Mouse (Mus musculus): ENCODE data around the gene Tmprss13. TPM values are rescaled to one million over a fixed set of nuclear protein-coding genes. Genes with fewer than 3 reads are reported as not detected.
A peak's percentile ranks its signal among the peaks of the same experiment; 100 is the strongest.

Gene Tmprss13
- polyA plus RNA-seq, 1 experiment from 2014 or later = not detected

DNA sequence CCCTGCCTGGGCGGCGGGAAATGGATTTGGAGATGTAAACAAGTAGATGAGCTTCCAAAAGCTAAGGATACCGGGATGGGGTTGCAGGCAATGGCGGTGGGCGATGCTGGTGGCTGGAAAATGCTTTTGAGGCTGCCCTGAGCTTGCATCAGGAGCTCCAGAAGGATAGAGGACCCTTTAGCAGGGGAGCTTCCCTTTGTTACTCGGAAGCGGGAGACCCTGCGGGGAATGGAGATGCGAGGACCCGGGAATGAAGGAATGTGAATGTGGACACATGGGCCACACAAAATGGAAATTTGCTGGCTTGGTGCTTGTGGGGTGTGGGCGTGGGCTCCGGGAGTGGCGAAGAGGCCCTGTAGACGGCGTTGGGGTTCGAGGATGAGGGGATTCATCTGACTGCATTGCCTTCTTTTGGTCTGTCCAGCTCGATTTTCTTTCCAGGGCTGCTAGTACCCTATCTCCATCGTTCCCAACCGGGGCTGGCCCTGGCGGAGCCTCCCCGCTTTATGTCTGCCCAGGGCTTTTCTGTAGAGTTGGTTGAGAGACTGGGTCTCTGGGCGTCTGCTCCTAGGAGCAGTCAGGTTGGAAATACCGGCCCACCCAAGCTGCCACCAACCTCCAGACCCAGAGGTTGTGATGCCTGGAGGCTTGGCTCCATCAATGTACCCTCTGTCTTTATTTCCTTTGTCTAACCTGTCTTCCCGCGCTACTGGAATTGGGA is 51.9 kb downstream of the Tmprss13 start:
- H3K27ac ChIP-seq = peak overlapping the region; percentile 91
- H3K27me3 ChIP-seq (replicated peaks) = no peaks in the 10 kb centered on the region
- peak overlapping the region; percentile 52 for H3K4me2 ChIP-seq
- peaks cover 34% of the 10 kb centered on the region for H3K4me1 ChIP-seq
- 1% methylated on average over 25 of the region's 25 CpGs for WGBS
- peak; percentile 48 for ATAC-seq (replicated peaks)
- no peaks in the 10 kb centered on the region for H3K36me3 ChIP-seq (replicated peaks)
- no peaks in the 10 kb centered on the region for H3K9me3 ChIP-seq
- H3K9ac ChIP-seq = peak overlapping the region; percentile 63
- H3K4me3 ChIP-seq = peak overlapping the region; percentile 65

GRCm38 (mm10) chr9:45371337-45371707 is 52.4 kb downstream of the Tmprss13 start:
- H3K27me3 ChIP-seq (replicated peaks) = no peaks in the 10 kb centered on the region
- H3K27ac ChIP-seq = peak overlapping the region; percentile 91
- 0% methylated on average over 2 of the region's 2 CpGs for WGBS
- H3K4me2 ChIP-seq = peak overlapping the region; percentile 52
- H3K4me3 ChIP-seq = peak overlapping the region; percentile 65
- ATAC-seq (replicated peaks) = peak; percentile 78
- H3K9ac ChIP-seq = peak overlapping the region; percentile 63
- peaks cover 40% of the 10 kb centered on the region for H3K4me1 ChIP-seq
- H3K36me3 ChIP-seq (replicated peaks) = no peaks in the 10 kb centered on the region
- H3K9me3 ChIP-seq = no peaks in the 10 kb centered on the region

- Histone ChIP-seq H3K4me1 (peaks cover 46% of the 10 kb centered on the region), H3K36me3 (replicated peaks) (no peaks in the 10 kb centered on the region), H3K9ac (no peak overlapping the region), H3K9me3 (no peaks in the 10 kb centered on the region), H3K27me3 (replicated peaks) (no peaks in the 10 kb centered on the region), H3K4me2 (no peak overlapping the region), H3K27ac (no peak overlapping the region), H3K4me3 (no peak overlapping the region)
- no peak for ATAC-seq (replicated peaks)
- WGBS = 89% methylated on average over 3 of the region's 3 CpGs
Measured at GRCm38 (mm10) chr9:45373896-45374295, 55.0 kb downstream of the Tmprss13 start.

DNA sequence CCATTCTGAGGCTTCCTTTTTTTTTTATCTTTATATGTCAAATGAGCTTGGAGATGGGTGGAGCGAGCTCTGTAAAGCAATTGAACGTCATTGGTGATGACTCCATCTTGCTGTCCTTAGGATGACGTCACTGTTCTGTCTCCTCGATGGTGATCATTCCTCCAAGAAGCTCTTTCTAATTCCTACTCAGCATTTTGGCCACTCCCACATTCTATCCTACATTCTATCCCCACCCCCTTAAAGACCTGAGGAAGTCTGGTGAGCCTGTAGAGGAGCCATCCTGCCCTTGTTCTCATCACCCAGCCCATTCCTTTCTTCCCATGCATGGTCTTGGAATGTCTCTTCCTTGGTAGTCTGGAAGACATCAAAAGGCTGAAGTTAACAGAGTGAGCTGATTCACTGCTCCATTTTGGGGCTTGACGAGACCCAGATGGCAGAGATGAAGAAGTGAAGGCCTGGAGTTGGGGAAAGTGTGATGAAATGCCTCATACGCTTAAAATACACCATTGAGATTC is 56.1 kb downstream of the Tmprss13 start:
- Histone ChIP-seq H3K4me2 (no peak overlapping the region), H3K9me3 (no peaks in the 10 kb centered on the region), H3K4me3 (no peak overlapping the region), H3K27me3 (replicated peaks) (no peaks in the 10 kb centered on the region), H3K27ac (no peak overlapping the region), H3K4me1 (peaks cover 46% of the 10 kb centered on the region), H3K36me3 (replicated peaks) (no peaks in the 10 kb centered on the region), H3K9ac (no peak overlapping the region)
- WGBS = 89% methylated on average over 6 of the region's 6 CpGs
- no peak for ATAC-seq (replicated peaks)

DNA sequence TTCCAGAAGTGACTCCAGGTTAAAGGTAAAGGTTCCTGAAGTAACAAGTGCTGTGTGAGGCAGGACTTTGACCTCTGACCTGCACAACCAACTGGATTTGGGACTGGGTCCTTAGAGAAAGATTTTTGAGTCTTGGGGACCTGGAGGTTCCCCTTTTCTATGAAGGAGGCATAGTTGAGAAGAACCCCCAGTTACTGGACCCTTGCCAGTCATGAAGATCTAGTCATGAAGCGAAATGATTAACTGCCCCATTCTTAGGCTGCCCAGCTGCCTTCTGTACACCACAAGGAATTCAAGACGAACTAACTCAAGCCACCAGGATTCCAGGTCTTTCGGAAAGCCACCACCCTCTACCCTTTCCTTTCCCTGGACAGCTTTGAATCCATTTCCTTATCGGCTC is 57.5 kb downstream of the Tmprss13 start:
- 85% methylated on average over 4 of the region's 4 CpGs for WGBS
- H3K36me3 ChIP-seq (replicated peaks) = no peaks in the 10 kb centered on the region
- H3K4me2 ChIP-seq = no peak overlapping the region
- H3K27ac ChIP-seq = no peak overlapping the region
- H3K27me3 ChIP-seq (replicated peaks) = no peaks in the 10 kb centered on the region
- peaks cover 59% of the 10 kb centered on the region for H3K4me1 ChIP-seq
- no peaks in the 10 kb centered on the region for H3K9me3 ChIP-seq
- no peak for ATAC-seq (replicated peaks)
- no peak overlapping the region for H3K9ac ChIP-seq
- no peak overlapping the region for H3K4me3 ChIP-seq

- Histone ChIP-seq H3K27ac (no peak overlapping the region), H3K4me2 (no peak overlapping the region), H3K36me3 (replicated peaks) (no peaks in the 10 kb centered on the region), H3K4me1 (peaks cover 54% of the 10 kb centered on the region), H3K27me3 (replicated peaks) (no peaks in the 10 kb centered on the region), H3K4me3 (no peak overlapping the region), H3K9ac (no peak overlapping the region), H3K9me3 (no peaks in the 10 kb centered on the region)
- WGBS = 86% methylated on average over 2 of the region's 2 CpGs
- ATAC-seq (replicated peaks) = no peak
Measured at GRCm38 (mm10) chr9:45376883-45377282, 58.0 kb downstream of the Tmprss13 start.

- 39% methylated on average over 10 of the region's 10 CpGs for WGBS
- peaks cover 32% of the 10 kb centered on the region for H3K4me1 ChIP-seq
- peak; percentile 65; the same call in 1 of the 2 replicates for ATAC-seq (replicated peaks)
- H3K27me3 ChIP-seq (replicated peaks) = no peaks in the 10 kb centered on the region
- H3K4me2 ChIP-seq = no peak overlapping the region
- H3K9me3 ChIP-seq = no peaks in the 10 kb centered on the region
- H3K4me3 ChIP-seq = no peak overlapping the region
- H3K9ac ChIP-seq = no peak overlapping the region
- H3K36me3 ChIP-seq (replicated peaks) = no peaks in the 10 kb centered on the region
- H3K27ac ChIP-seq = peak overlapping the region; percentile 66
Measured at GRCm38 (mm10) chr9:45380411-45381251, 61.7 kb downstream of the Tmprss13 start.

- Histone ChIP-seq H3K4me1 (peaks cover 23% of the 10 kb centered on the region), H3K27ac (no peak overlapping the region), H3K4me2 (no peak overlapping the region), H3K27me3 (replicated peaks) (no peaks in the 10 kb centered on the region), H3K9ac (no peak overlapping the region), H3K36me3 (replicated peaks) (no peaks in the 10 kb centered on the region), H3K4me3 (no peak overlapping the region), H3K9me3 (no peaks in the 10 kb centered on the region)
- WGBS = 79% methylated on average over 5 of the region's 5 CpGs
- no peak for ATAC-seq (replicated peaks)
Measured at GRCm38 (mm10) chr9:45382336-45382735, 63.4 kb downstream of the Tmprss13 start.

DNA sequence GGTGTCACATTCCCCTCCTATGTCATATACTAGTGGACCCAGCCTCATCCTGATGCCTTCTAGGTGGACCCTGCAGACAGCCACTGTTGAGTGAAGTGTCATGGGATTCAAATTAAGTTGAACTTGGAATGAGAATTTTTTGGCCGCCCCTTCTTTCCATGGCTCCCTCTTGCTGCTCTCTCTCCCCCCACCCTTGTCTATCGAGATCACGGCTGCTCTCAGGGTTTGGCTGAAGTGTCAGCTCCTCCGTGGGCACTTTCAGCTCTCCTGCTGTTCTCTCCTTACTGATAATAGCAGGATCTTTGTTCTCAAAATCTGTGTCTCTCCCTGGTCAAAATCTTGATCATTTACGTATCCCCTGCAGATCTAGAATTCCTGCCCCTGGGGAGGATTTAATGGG is 63.9 kb downstream of the Tmprss13 start:
- Histone ChIP-seq H3K27ac (no peak overlapping the region), H3K9me3 (no peaks in the 10 kb centered on the region), H3K4me3 (no peak overlapping the region), H3K9ac (no peak overlapping the region), H3K27me3 (replicated peaks) (no peaks in the 10 kb centered on the region), H3K4me2 (no peak overlapping the region), H3K36me3 (replicated peaks) (no peaks in the 10 kb centered on the region), H3K4me1 (peaks cover 23% of the 10 kb centered on the region)
- WGBS = 68% methylated on average over 5 of the region's 5 CpGs
- ATAC-seq (replicated peaks) = no peak

DNA sequence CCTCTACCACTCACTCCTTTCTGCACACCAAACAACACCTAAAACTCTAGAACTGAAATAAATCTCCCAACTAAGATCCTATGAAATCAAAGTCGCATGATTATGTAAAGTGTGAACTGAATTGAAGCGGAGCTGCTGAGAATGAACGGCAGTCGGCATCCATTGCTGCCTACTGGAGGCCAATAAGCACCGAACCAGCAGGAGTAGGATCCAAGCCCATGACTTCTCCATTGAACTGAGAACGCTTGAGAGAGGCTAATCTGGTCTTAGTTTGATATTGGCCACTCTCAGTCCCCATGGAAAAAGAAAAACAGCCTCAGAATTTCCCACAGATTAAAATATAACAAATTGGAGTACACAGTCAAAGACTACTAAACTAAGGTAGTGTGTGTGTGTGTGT is 65.0 kb downstream of the Tmprss13 start:
- no peak overlapping the region for H3K4me3 ChIP-seq
- H3K27me3 ChIP-seq (replicated peaks) = no peaks in the 10 kb centered on the region
- no peak overlapping the region for H3K9ac ChIP-seq
- 94% methylated on average over 6 of the region's 6 CpGs for WGBS
- H3K9me3 ChIP-seq = no peaks in the 10 kb centered on the region
- no peak overlapping the region for H3K27ac ChIP-seq
- no peak overlapping the region for H3K4me2 ChIP-seq
- H3K4me1 ChIP-seq = peaks cover 22% of the 10 kb centered on the region
- ATAC-seq (replicated peaks) = no peak
- no peaks in the 10 kb centered on the region for H3K36me3 ChIP-seq (replicated peaks)

- Histone ChIP-seq H3K9ac (no peak overlapping the region), H3K27me3 (replicated peaks) (no peaks in the 10 kb centered on the region), H3K9me3 (no peaks in the 10 kb centered on the region), H3K27ac (no peak overlapping the region), H3K4me1 (peaks cover 2% of the 10 kb centered on the region; the same call in 1 of the 2 replicates), H3K4me2 (no peak overlapping the region), H3K36me3 (replicated peaks) (0 out of 2 replicates have a peak, but pooled peaks cover 3% of the 10 kb centered on the region), H3K4me3 (no peak overlapping the region)
- 91% methylated on average over 5 of the region's 5 CpGs for WGBS
- ATAC-seq (replicated peaks) = no peak
Measured at GRCm38 (mm10) chr9:45386698-45387097, 67.8 kb downstream of the Tmprss13 start.

DNA sequence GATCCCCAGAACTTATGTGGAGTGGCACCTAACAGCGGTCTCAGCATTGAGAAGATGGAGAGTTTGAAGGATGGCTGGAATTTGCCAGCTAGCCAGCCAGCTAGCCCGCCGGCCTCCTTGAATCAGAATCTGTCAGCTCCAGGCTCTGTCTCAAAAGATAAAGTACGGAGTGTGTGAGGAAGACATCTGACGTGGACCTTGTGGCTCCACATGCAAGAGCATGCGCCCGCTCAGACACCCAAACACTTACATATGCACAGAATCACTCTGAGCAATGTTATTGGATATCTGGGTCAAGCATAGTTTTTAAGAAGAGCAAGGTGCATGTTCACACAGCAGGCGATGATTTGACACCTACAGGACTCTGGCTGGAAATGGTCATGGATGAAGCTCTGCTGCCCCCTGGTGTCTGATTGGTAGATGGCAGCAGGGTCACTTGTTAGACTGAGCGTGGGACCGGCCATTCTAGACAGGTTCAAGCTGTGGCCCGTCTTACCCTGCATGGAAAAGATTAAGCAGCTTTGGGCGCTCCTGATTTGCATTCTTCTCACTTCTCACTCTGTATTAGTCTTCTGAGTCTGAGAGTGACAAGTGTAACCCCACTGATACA is 69.6 kb downstream of the Tmprss13 start:
- WGBS = 44% methylated on average over 12 of the region's 12 CpGs
- H3K36me3 ChIP-seq (replicated peaks) = peaks cover 6% of the 10 kb centered on the region; the same call in 1 of the 2 replicates
- no peak overlapping the region for H3K4me2 ChIP-seq
- no peak overlapping the region for H3K27ac ChIP-seq
- H3K27me3 ChIP-seq (replicated peaks) = no peaks in the 10 kb centered on the region
- ATAC-seq (replicated peaks) = peak; percentile 86
- H3K4me1 ChIP-seq = 0 out of 2 replicates have a peak, but pooled peaks cover 2% of the 10 kb centered on the region
- no peak overlapping the region for H3K9ac ChIP-seq
- no peak overlapping the region for H3K4me3 ChIP-seq
- H3K9me3 ChIP-seq = no peaks in the 10 kb centered on the region

Measured in midbrain, embryonic 15.5 days (tissue).